Mouse (Mus musculus): Measurements from ENCODE around the gene Kif22. TPM values are rescaled to one million over a fixed set of nuclear protein-coding genes. Genes with fewer than 3 reads are reported as not detected.

Gene Kif22
- polyA plus RNA-seq, 1 experiment from 2014 or later = 163 TPM

GRCm38 (mm10) chr7:127082271-127082670 lies 40.0 kb upstream of the Kif22 start:
- 85% methylated on average over 8 of the region's 8 CpGs for WGBS
- Histone ChIP-seq H3K27me3 (no peaks in the 10 kb centered on the region), H3K4me2 (no peak overlapping the region), H3K4me3 (replicated peaks) (no peak overlapping the region), H3K9ac (no peak overlapping the region), H3K36me3 (replicated peaks) (no peaks in the 10 kb centered on the region), H3K4me1 (no peaks in the 10 kb centered on the region), H3K27ac (no peak overlapping the region), H3K9me3 (no peaks in the 10 kb centered on the region)
- no peak for ATAC-seq (ENCODE audit: low FRiP score)

GRCm38 (mm10) chr7:127080045-127080444 lies 37.8 kb upstream of the Kif22 start:
- H3K4me2 ChIP-seq = no peak overlapping the region
- H3K9me3 ChIP-seq = no peaks in the 10 kb centered on the region
- no peak overlapping the region for H3K4me3 ChIP-seq (replicated peaks)
- 74% methylated on average over 3 of the region's 3 CpGs for WGBS
- no peak for ATAC-seq (ENCODE audit: low FRiP score)
- no peaks in the 10 kb centered on the region for H3K27me3 ChIP-seq
- H3K4me1 ChIP-seq = no peaks in the 10 kb centered on the region
- no peak overlapping the region for H3K27ac ChIP-seq
- H3K36me3 ChIP-seq (replicated peaks) = no peaks in the 10 kb centered on the region
- H3K9ac ChIP-seq = no peak overlapping the region

GRCm38 (mm10) chr7:127077692-127078091 lies 35.4 kb upstream of the Kif22 start:
- H3K9ac ChIP-seq = no peak overlapping the region
- no peak overlapping the region for H3K27ac ChIP-seq
- no peaks in the 10 kb centered on the region for H3K9me3 ChIP-seq
- no peaks in the 10 kb centered on the region for H3K4me1 ChIP-seq
- H3K27me3 ChIP-seq = no peaks in the 10 kb centered on the region
- ATAC-seq (ENCODE audit: low FRiP score) = no peak
- 81% methylated on average over 3 of the region's 3 CpGs for WGBS
- H3K36me3 ChIP-seq (replicated peaks) = no peaks in the 10 kb centered on the region
- H3K4me3 ChIP-seq (replicated peaks) = no peak overlapping the region
- no peak overlapping the region for H3K4me2 ChIP-seq

- no peaks in the 10 kb centered on the region for H3K36me3 ChIP-seq (replicated peaks)
- no peaks in the 10 kb centered on the region for H3K4me1 ChIP-seq
- ATAC-seq (ENCODE audit: low FRiP score) = no peak
- H3K27me3 ChIP-seq = no peaks in the 10 kb centered on the region
- H3K4me3 ChIP-seq (replicated peaks) = no peak overlapping the region
- H3K4me2 ChIP-seq = no peak overlapping the region
- H3K9ac ChIP-seq = no peak overlapping the region
- 91% methylated on average over 5 of the region's 5 CpGs for WGBS
- no peak overlapping the region for H3K27ac ChIP-seq
- H3K9me3 ChIP-seq = no peaks in the 10 kb centered on the region
These were observed 33.9 kb upstream of the Kif22 start for GRCm38 (mm10) chr7:127076188-127076587.

- WGBS = 91% methylated on average over 4 of the region's 4 CpGs
- no peak for ATAC-seq (ENCODE audit: low FRiP score)
- no peak overlapping the region for H3K9ac ChIP-seq
- no peaks in the 10 kb centered on the region for H3K27me3 ChIP-seq
- no peaks in the 10 kb centered on the region for H3K36me3 ChIP-seq (replicated peaks)
- H3K9me3 ChIP-seq = no peaks in the 10 kb centered on the region
- no peak overlapping the region for H3K4me3 ChIP-seq (replicated peaks)
- H3K4me1 ChIP-seq = no peaks in the 10 kb centered on the region
- no peak overlapping the region for H3K4me2 ChIP-seq
- no peak overlapping the region for H3K27ac ChIP-seq
These were observed 30.9 kb upstream of the Kif22 start for GRCm38 (mm10) chr7:127073221-127073620.

- H3K4me1 ChIP-seq = no peaks in the 10 kb centered on the region
These were observed 28.7 kb upstream of the Kif22 start for GRCm38 (mm10) chr7:127070871-127071413.

GRCm38 (mm10) chr7:127066317-127066716 lies 24.0 kb upstream of the Kif22 start:
- 77% methylated on average over 4 of the region's 4 CpGs for WGBS

More at GRCm38 (mm10) chr7:127070871-127071413, 28.7 kb upstream of the Kif22 start:
- WGBS = 75% methylated on average over 4 of the region's 4 CpGs
- Histone ChIP-seq H3K4me3 (replicated peaks) (no peak overlapping the region), H3K36me3 (replicated peaks) (no peaks in the 10 kb centered on the region), H3K9ac (no peak overlapping the region), H3K27ac (no peak overlapping the region), H3K27me3 (no peaks in the 10 kb centered on the region), H3K4me2 (no peak overlapping the region), H3K9me3 (no peaks in the 10 kb centered on the region)
- ATAC-seq (ENCODE audit: low FRiP score) = no peak

GRCm38 (mm10) chr7:127065538-127065937 lies 23.3 kb upstream of the Kif22 start:
- no peaks in the 10 kb centered on the region for H3K9me3 ChIP-seq
- no peak for ATAC-seq (ENCODE audit: low FRiP score)
- WGBS = 89% methylated on average over 6 of the region's 6 CpGs

More at GRCm38 (mm10) chr7:127066317-127066716, 24.0 kb upstream of the Kif22 start:
- no peaks in the 10 kb centered on the region for H3K27me3 ChIP-seq
- H3K4me1 ChIP-seq = no peaks in the 10 kb centered on the region
- H3K27ac ChIP-seq = no peak overlapping the region
- no peak for ATAC-seq (ENCODE audit: low FRiP score)
- H3K9me3 ChIP-seq = no peaks in the 10 kb centered on the region
- no peak overlapping the region for H3K9ac ChIP-seq
- no peak overlapping the region for H3K4me3 ChIP-seq (replicated peaks)
- no peaks in the 10 kb centered on the region for H3K36me3 ChIP-seq (replicated peaks)
- no peak overlapping the region for H3K4me2 ChIP-seq

GRCm38 (mm10) chr7:127055026-127055585 lies 12.8 kb upstream of the Kif22 start:
- WGBS = 78% methylated on average over 5 of the region's 5 CpGs
- Histone ChIP-seq H3K4me2 (no peak overlapping the region), H3K27ac (no peak overlapping the region), H3K4me1 (no peaks in the 10 kb centered on the region), H3K27me3 (no peaks in the 10 kb centered on the region), H3K36me3 (replicated peaks) (no peaks in the 10 kb centered on the region), H3K9me3 (no peaks in the 10 kb centered on the region), H3K9ac (no peak overlapping the region), H3K4me3 (replicated peaks) (no peak overlapping the region)
- no peak for ATAC-seq (ENCODE audit: low FRiP score)

More at GRCm38 (mm10) chr7:127065538-127065937, 23.3 kb upstream of the Kif22 start:
- Histone ChIP-seq H3K9ac (no peak overlapping the region), H3K27ac (no peak overlapping the region), H3K4me1 (no peaks in the 10 kb centered on the region), H3K4me2 (no peak overlapping the region), H3K4me3 (replicated peaks) (no peak overlapping the region), H3K27me3 (no peaks in the 10 kb centered on the region), H3K36me3 (replicated peaks) (no peaks in the 10 kb centered on the region)

- Histone ChIP-seq H3K4me3 (replicated peaks) (no peak overlapping the region), H3K9me3 (no peaks in the 10 kb centered on the region), H3K4me2 (no peak overlapping the region), H3K9ac (no peak overlapping the region), H3K4me1 (peaks cover 9% of the 10 kb centered on the region), H3K27ac (no peak overlapping the region), H3K36me3 (replicated peaks) (peaks cover 81% of the 10 kb centered on the region), H3K27me3 (no peaks in the 10 kb centered on the region)
- ATAC-seq (ENCODE audit: low FRiP score) = no peak
- 91% methylated on average over 1 of the region's 1 CpGs for WGBS
These were observed 11.0 kb downstream of the Kif22 start for GRCm38 (mm10) chr7:127031244-127031643.

- peaks cover 9% of the 10 kb centered on the region for H3K4me1 ChIP-seq
- no peaks in the 10 kb centered on the region for H3K27me3 ChIP-seq
- no peak for ATAC-seq (ENCODE audit: low FRiP score)
- no peak overlapping the region for H3K27ac ChIP-seq
- H3K4me3 ChIP-seq (replicated peaks) = no peak overlapping the region
- H3K9me3 ChIP-seq = no peaks in the 10 kb centered on the region
- H3K9ac ChIP-seq = no peak overlapping the region
- H3K4me2 ChIP-seq = no peak overlapping the region
- H3K36me3 ChIP-seq (replicated peaks) = peaks cover 72% of the 10 kb centered on the region
- 97% methylated on average over 1 of the region's 1 CpGs for WGBS
These were observed 12.1 kb downstream of the Kif22 start for GRCm38 (mm10) chr7:127030172-127030571.

- peak overlapping the region; percentile 98 for H3K4me3 ChIP-seq (replicated peaks)
- H3K9ac ChIP-seq = peak overlapping the region; percentile 100
- peak overlapping the region; percentile 90 for H3K4me2 ChIP-seq
- H3K27ac ChIP-seq = peak overlapping the region; percentile 100
- no peaks in the 10 kb centered on the region for H3K9me3 ChIP-seq
- no peaks in the 10 kb centered on the region for H3K27me3 ChIP-seq
- ATAC-seq (ENCODE audit: low FRiP score) = no peak; the same call in 1 of the 2 replicates
- peaks cover 31% of the 10 kb centered on the region for H3K4me1 ChIP-seq
- WGBS = 66% methylated on average over 8 of the region's 8 CpGs
- H3K36me3 ChIP-seq (replicated peaks) = peaks cover 71% of the 10 kb centered on the region
These were observed 14.4 kb downstream of the Kif22 start for GRCm38 (mm10) chr7:127027885-127028284.

Measured in forebrain, embryonic 12.5 days (tissue).